Mouse (Mus musculus) left cerebral cortex, adult 2 months (tissue): ENCODE results near the gene Gm8247. TPM values are rescaled to one million over a fixed set of nuclear protein-coding genes. Genes with fewer than 3 reads are reported as not detected.
A peak's percentile ranks its signal among the peaks of the same experiment; 100 is the strongest.
"Not testable (repeated sequence)": the region's sequence is repeated elsewhere in the genome, so short reads cannot be mapped to it uniquely, and the experiment has no call there.

Source experiments
- DNase-seq, 2 experiments: peaks; one replicate each; pipeline ENCODE4 v3.0.0; 2021 to 2022; ENCODE audit warnings: low spot score in 2 of 2, mixed read lengths in 1 of 2; ENCODE audit errors: extremely low spot score in 1 of 2
- H3K27ac ChIP-seq: fragments of 200-600 bp; 2 replicates; pipeline ENCODE4 v1.8.1; 2022
- H3K4me3 ChIP-seq: fragments of 200-600 bp; 2 replicates; pipeline ENCODE4 v1.8.1; 2022
- intact Hi-C: fragments of 180-260 bp; cut with DNase I; formaldehyde crosslinking; loops from one replicate; pipeline ENCODE4 v1.15.1; 2025
- long read RNA-seq, 2 experiments: library from polyadenylated mRNA; stranded (forward); transcript quantifications; one replicate each; pipeline ENCODE4 v2.0.0; 2021; ENCODE audit warnings: borderline mapping rate in 2 of 2
- total RNA-seq, 2 experiments: library from RNA; stranded (reverse); gene quantifications; 2 replicates each; pipeline ENCODE4 v1.2.3; 2021

Gene Gm8247
- not detected for total RNA-seq
- long read RNA-seq, experiment 1 = 0 reads
- long read RNA-seq, experiment 2 = 0 reads

- DNase-seq, intact Hi-C loops, H3K4me3 ChIP-seq, H3K27ac ChIP-seq: not testable (repeated sequence)
Measured at GRCm38 (mm10) chr14:44582853-44583252, at the start of gene Gm8247. TSS of gene Gm8247 (plus strand) at chr14:44583153.

- DNase-seq, H3K4me3 ChIP-seq, intact Hi-C loops, H3K27ac ChIP-seq: not testable (repeated sequence)
Measured at GRCm38 (mm10) chr14:44547961-44548360, 35.0 kb upstream of the Gm8247 start.

- H3K4me3 ChIP-seq, intact Hi-C loops, H3K27ac ChIP-seq: not testable (repeated sequence)
- DNase-seq = peak in 1 of 2 experiments; percentile 6
Measured at GRCm38 (mm10) chr14:44591765-44592164, 8.8 kb downstream of the Gm8247 start.

- H3K27ac ChIP-seq, DNase-seq, H3K4me3 ChIP-seq, intact Hi-C loops: not testable (repeated sequence)
Measured at GRCm38 (mm10) chr14:44627737-44628136, 44.8 kb downstream of the Gm8247 start, which contains the start of gene Gm5624. TSS of gene Gm5624 (minus strand) at chr14:44627938.

Other genes with a start within 250 kb of the Gm8247 start
- not detected for gene Gm5930, start 244.6 kb upstream of the Gm8247 start, total RNA-seq
- not detected for gene Gm8229, start 217.8 kb upstream of the Gm8247 start, total RNA-seq
- not detected for gene Gm3371, start 172.5 kb upstream of the Gm8247 start, total RNA-seq
- not detected for gene Gm8232, start 149.5 kb upstream of the Gm8247 start, total RNA-seq
- gene BC061237, start 90.7 kb upstream of the Gm8247 start, total RNA-seq = not detected
- not detected for gene Gm17093, start 64.9 kb upstream of the Gm8247 start, total RNA-seq
- gene Gm5624, start 44.8 kb downstream of the Gm8247 start, total RNA-seq = not detected
- not detected for gene Gm8257, start 123.3 kb downstream of the Gm8247 start, total RNA-seq
- under 1 TPM in 1 of 2 experiments, not detected in 1; 0.21 TPM for gene Gm8267, start 167.2 kb downstream of the Gm8247 start, total RNA-seq